Mouse (Mus musculus) G1E (cell line): ENCODE measurements around the gene Amt. TPM values are rescaled to one million over a fixed set of nuclear protein-coding genes. Genes with fewer than 3 reads are reported as not detected.
"Not testable (repeated sequence)": the region's sequence is repeated elsewhere in the genome, so short reads cannot be mapped to it uniquely, and the experiment has no call there.

ENCODE experiments used
- ATAC-seq: 2 replicates; pipeline ENCODE4 v1.8.0; 2016; ENCODE audit warnings: mild to moderate bottlenecking; ENCODE audit not compliant: insufficient number of reproducible peaks, poor library complexity, low FRiP score, severe bottlenecking; ENCODE audit errors: extremely low read depth
- DNase-seq: peaks from one replicate; pipeline ENCODE4 v3.0.0; 2012; ENCODE audit warnings: low spot score
- H3K27me3 ChIP-seq: 2 replicates; pipeline ENCODE4 v1.6.1; 2012; ENCODE audit warnings: mild to moderate bottlenecking, low read length, inconsistent platforms; ENCODE audit not compliant: insufficient read depth
- H3K36me3 ChIP-seq: replicated peaks from 2 replicates; pipeline ENCODE3; 2012; ENCODE audit warnings: mild to moderate bottlenecking, inconsistent platforms
- H3K4me1 ChIP-seq: 2 replicates; pipeline ENCODE4 v1.6.1; 2012; ENCODE audit warnings: low read depth, low read length, inconsistent platforms, mixed read lengths; ENCODE audit not compliant: insufficient read depth
- H3K4me3 ChIP-seq: 2 replicates; pipeline ENCODE4 v1.5.1; 2012; ENCODE audit warnings: low read depth, mild to moderate bottlenecking, inconsistent platforms, low read length, moderate library complexity, mixed read lengths
- H3K9me3 ChIP-seq: replicated peaks from 2 replicates; pipeline ENCODE4 v1.6.1; 2012; ENCODE audit warnings: inconsistent platforms
- CTCF ChIP-seq: IDR thresholded peaks from 2 replicates; pipeline ENCODE4 v1.5.1; 2012; ENCODE audit warnings: low read depth, low read length, inconsistent platforms, mixed read lengths
- GATA1 ChIP-seq: IDR thresholded peaks from 2 replicates; pipeline ENCODE4 v1.6.1; 2012; ENCODE audit warnings: borderline replicate concordance, low read length, inconsistent platforms, mixed read lengths
- GATA2 ChIP-seq: IDR thresholded peaks from 2 replicates; pipeline ENCODE4 v1.6.1; 2012; ENCODE audit warnings: low read depth, low read length, inconsistent platforms, borderline replicate concordance
- POLR2AphosphoS5 ChIP-seq: IDR thresholded peaks from 2 replicates; pipeline ENCODE4 v1.6.1; 2012; ENCODE audit warnings: low read depth, low read length, inconsistent platforms; ENCODE audit not compliant: insufficient replicate concordance
- TAL1 ChIP-seq: conservative IDR thresholded peaks from 2 replicates; pipeline ENCODE4 v1.6.1; 2012; ENCODE audit warnings: low read depth, low read length, inconsistent platforms, mixed read lengths
- polyA plus RNA-seq: library from polyadenylated mRNA; stranded (reverse); fragments of >175 nt; gene quantifications from 2 replicates; pipeline ENCODE4 v1.2.3, GENCODE M21; 2012
- total RNA-seq, 2 experiments: library from RNA; stranded (forward) in 1 of 2; stranded (reverse) in 1 of 2; fragments of 200-1000 nt in 1 of 2; fragments of >200 nt in 1 of 2; fragmentation: Nextera tagmentation in 1 of 2; gene quantifications; 2 replicates each; pipeline ENCODE4 v1.2.3; 2014 to 2017

Gene Amt
- total and polyA plus RNA-seq, 3 experiments: 0.09 to 0.90 (median 0.44) TPM

GRCm38 (mm10) chr9:108263131-108263681 lies 33.4 kb upstream of the Amt start:
- DNase-seq (no peak), ATAC-seq (no peak)
- Histone ChIP-seq H3K36me3 (peaks cover 9% of the 10 kb centered on the region), H3K4me3 (peak overlapping the region; percentile 94), H3K4me1 (peaks cover 33% of the 10 kb centered on the region), H3K9me3 (no peaks in the 10 kb centered on the region), H3K27me3 (peaks cover 8% of the 10 kb centered on the region)
- TF ChIP-seq TAL1 (no peak), GATA1 (no peak), GATA2 (no peak), CTCF (no peak), POLR2AphosphoS5 (no peak)

- peak within 1 kb of the TSS; percentile 94 for H3K4me3 ChIP-seq
- H3K9me3 ChIP-seq: no peaks in the 10 kb centered on the region
- ATAC-seq (peak; percentile 66), DNase-seq (peak; percentile 94)
- peaks cover 12% of the 10 kb centered on the region for H3K27me3 ChIP-seq
- H3K36me3 ChIP-seq: peaks cover 9% of the 10 kb centered on the region
- TF ChIP-seq GATA2: no peak
- TF ChIP-seq GATA1: no peak
- TF ChIP-seq POLR2AphosphoS5: no peak
- no peak for TF ChIP-seq TAL1
- TF ChIP-seq CTCF: no peak
- peaks cover 36% of the 10 kb centered on the region for H3K4me1 ChIP-seq
These were observed 32.9 kb upstream of the Amt start, which contains the start of gene Dag1 for GRCm38 (mm10) chr9:108263690-108264190. Gene Dag1, minus strand, starts transcription at chr9:108263958.

GRCm38 (mm10) chr9:108264191-108264921 lies 32.3 kb upstream of the Amt start:
- DNase-seq (no peak), ATAC-seq (no peak)
- peak overlapping the region; percentile 94 for H3K4me3 ChIP-seq

GRCm38 (mm10) chr9:108266261-108266935 lies 30.3 kb upstream of the Amt start:
- Histone ChIP-seq H3K9me3 (no peaks in the 10 kb centered on the region), H3K4me3 (no peak overlapping the region), H3K27me3 (peaks cover 24% of the 10 kb centered on the region), H3K36me3 (no peaks in the 10 kb centered on the region), H3K4me1 (peaks cover 37% of the 10 kb centered on the region)
- DNase-seq (peak; percentile 19), ATAC-seq (no peak)
- TF ChIP-seq GATA2 (no peak), GATA1 (no peak), CTCF (no peak), TAL1 (no peak), POLR2AphosphoS5 (no peak)

More at GRCm38 (mm10) chr9:108264191-108264921, 32.3 kb upstream of the Amt start:
- peaks cover 37% of the 10 kb centered on the region for H3K4me1 ChIP-seq
- no peak for TF ChIP-seq GATA1
- no peak for TF ChIP-seq TAL1
- TF ChIP-seq POLR2AphosphoS5: no peak
- no peak for TF ChIP-seq GATA2
- TF ChIP-seq CTCF: no peak
- no peaks in the 10 kb centered on the region for H3K9me3 ChIP-seq
- peaks cover 9% of the 10 kb centered on the region for H3K36me3 ChIP-seq
- H3K27me3 ChIP-seq: peaks cover 17% of the 10 kb centered on the region

- no peaks in the 10 kb centered on the region for H3K36me3 ChIP-seq
- H3K9me3 ChIP-seq: no peaks in the 10 kb centered on the region
- peaks cover 35% of the 10 kb centered on the region for H3K27me3 ChIP-seq
- no peak overlapping the region for H3K4me3 ChIP-seq
- ATAC-seq (no peak), DNase-seq (no peak)
- TF ChIP-seq TAL1 (no peak), GATA1 (no peak), POLR2AphosphoS5 (no peak), CTCF (no peak), GATA2 (no peak)
- peaks cover 29% of the 10 kb centered on the region for H3K4me1 ChIP-seq
These were observed 29.0 kb upstream of the Amt start for GRCm38 (mm10) chr9:108267691-108268090.

- DNase-seq, H3K4me3 ChIP-seq, ATAC-seq, H3K9me3 ChIP-seq, H3K36me3 ChIP-seq: not testable (repeated sequence)
- peaks cover 23% of the 10 kb centered on the region for H3K4me1 ChIP-seq
- H3K27me3 ChIP-seq: peaks cover 44% of the 10 kb centered on the region
These were observed 28.0 kb upstream of the Amt start for GRCm38 (mm10) chr9:108268701-108269100.
